ENCODE assay signal across 18 mouse cellular contexts in the genomic region with DNA sequence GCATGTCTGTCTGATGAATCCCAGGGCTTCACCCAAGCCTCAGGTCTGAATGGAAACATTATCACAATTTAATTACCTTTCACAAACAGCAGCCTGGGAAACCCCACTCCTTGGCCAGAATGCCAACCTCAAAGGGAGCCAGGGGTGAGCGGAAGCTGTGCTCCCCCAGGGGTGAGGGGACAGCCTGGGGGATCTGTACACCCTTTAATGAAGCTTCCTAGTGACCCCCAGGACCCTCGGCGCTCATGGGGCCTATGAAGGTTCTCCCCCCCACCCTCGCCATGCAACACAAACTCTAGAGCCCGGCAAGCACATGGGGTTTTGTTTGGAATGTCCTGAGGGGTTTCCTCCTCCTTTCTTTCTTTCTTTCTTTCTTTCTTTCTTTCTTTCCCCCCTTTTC.
DNase-seq lines count a peak whose midpoint lies in the region; ATAC-seq lines count a peak whose summit lies in the region.
"Had no signal": no experiment of that assay in that cellular context is flagged by ENCODE, and none has a peak within 500 bp of the region (broad histone marks: within the 10 kb centered on the region; RNA-seq: fewer than 3 reads in every experiment).

No protein-coding gene starts in this region.

- peak; percentile 22; the same call in 1 of the 2 replicates for ATAC-seq in forebrain, embryonic 13.5 days
- ATAC-seq in forebrain, embryonic 12.5 days (ENCODE audit: low FRiP score): no peak
- ATAC-seq in hindbrain, embryonic 13.5 days (ENCODE audit: low FRiP score): peak; percentile 44
- ATAC-seq in midbrain, embryonic 15.5 days (replicated peaks): 0 out of 2 replicates have a peak, but pooled peaks have one; percentile 15
- ATAC-seq: liver, embryonic 12.5 days; Patski had no signal

- H3K36me3 ChIP-seq in forebrain, embryonic 13.5 days (ENCODE audit: poor library complexity, severe bottlenecking): no peaks in the 10 kb centered on the region
- H3K36me3 ChIP-seq in forebrain, embryonic 12.5 days (replicated peaks): no peaks in the 10 kb centered on the region
- no peaks in the 10 kb centered on the region for H3K36me3 ChIP-seq in hindbrain, embryonic 13.5 days
- no peaks in the 10 kb centered on the region for H3K36me3 ChIP-seq in midbrain, embryonic 15.5 days (replicated peaks)
- H3K36me3 ChIP-seq: liver, embryonic 12.5 days; stomach, embryonic 15.5 days had no signal

- no peak overlapping the region for H3K4me3 ChIP-seq in forebrain, embryonic 13.5 days
- H3K4me3 ChIP-seq in forebrain, embryonic 12.5 days (replicated peaks): no peak overlapping the region
- no peak overlapping the region for H3K4me3 ChIP-seq in hindbrain, embryonic 13.5 days
- H3K4me3 ChIP-seq in midbrain, embryonic 15.5 days: no peak overlapping the region
- H3K4me3 ChIP-seq: layer of hippocampus, adult 2 months; liver, embryonic 12.5 days; stomach, embryonic 15.5 days had no signal

- peaks cover 22% of the 10 kb centered on the region for H3K4me1 ChIP-seq in forebrain, embryonic 13.5 days
- 0 out of 2 replicates have a peak, but pooled peaks cover 7% of the 10 kb centered on the region for H3K4me1 ChIP-seq in forebrain, embryonic 12.5 days
- peaks cover 5% of the 10 kb centered on the region for H3K4me1 ChIP-seq in hindbrain, embryonic 13.5 days (replicated peaks)
- no peaks in the 10 kb centered on the region; the same call in 1 of the 2 replicates for H3K4me1 ChIP-seq in midbrain, embryonic 15.5 days
- H3K4me1 ChIP-seq: liver, embryonic 12.5 days; stomach, embryonic 15.5 days had no signal

- 69% methylated on average over 5 of the region's 5 CpGs for WGBS in forebrain, embryonic 13.5 days
- 73% methylated on average over 5 of the region's 5 CpGs for WGBS in forebrain, embryonic 12.5 days
- WGBS in hindbrain, embryonic 13.5 days: 53% methylated on average over 5 of the region's 5 CpGs
- WGBS in midbrain, embryonic 15.5 days: 63% methylated on average over 5 of the region's 5 CpGs

- H3K27ac ChIP-seq in forebrain, embryonic 13.5 days: peak overlapping the region; percentile 80
- no peak overlapping the region for H3K27ac ChIP-seq in forebrain, embryonic 12.5 days
- H3K27ac ChIP-seq in hindbrain, embryonic 13.5 days: peak overlapping the region; percentile 72
- H3K27ac ChIP-seq in midbrain, embryonic 15.5 days: 0 out of 2 replicates have a peak overlapping the region, but pooled peaks have one; percentile 26
- H3K27ac ChIP-seq: layer of hippocampus, adult 2 months; liver, embryonic 12.5 days; stomach, embryonic 15.5 days had no signal

- H3K4me2 ChIP-seq in forebrain, embryonic 13.5 days: no peak overlapping the region
- no peak overlapping the region for H3K4me2 ChIP-seq in forebrain, embryonic 12.5 days
- no peak overlapping the region for H3K4me2 ChIP-seq in hindbrain, embryonic 13.5 days
- H3K4me2 ChIP-seq in midbrain, embryonic 15.5 days: no peak overlapping the region
- H3K4me2 ChIP-seq: liver, embryonic 12.5 days; stomach, embryonic 15.5 days had no signal

- no peak overlapping the region for H3K9ac ChIP-seq in forebrain, embryonic 13.5 days
- no peak overlapping the region for H3K9ac ChIP-seq in forebrain, embryonic 12.5 days
- no peak overlapping the region for H3K9ac ChIP-seq in hindbrain, embryonic 13.5 days
- no peak overlapping the region for H3K9ac ChIP-seq in midbrain, embryonic 15.5 days
- H3K9ac ChIP-seq: liver, embryonic 12.5 days; stomach, embryonic 15.5 days had no signal

- peak; percentile 13 for DNase-seq in Muller cell, postnatal 12 days (ENCODE audit: inconsistent ontology term)
- DNase-seq in thymus, postnatal 36 days: no peak
- no peak for DNase-seq in embryo, embryonic 9.5 days (ENCODE audit: extremely low spot score)
- DNase-seq in ovary, adult 18-20 months (ENCODE audit: low spot score): no peak
- DNase-seq: adrenal gland, adult 8-10 months; cerebellum, adult 11 months; kidney, adult 2 months; kidney, postnatal 14 days; lung, adult 2 months; thymus, adult 18-20 months had no signal

- no peaks in the 10 kb centered on the region for H3K27me3 ChIP-seq in forebrain, embryonic 13.5 days
- no peaks in the 10 kb centered on the region for H3K27me3 ChIP-seq in forebrain, embryonic 12.5 days
- H3K27me3 ChIP-seq in hindbrain, embryonic 13.5 days: no peaks in the 10 kb centered on the region
- H3K27me3 ChIP-seq in midbrain, embryonic 15.5 days (replicated peaks): no peaks in the 10 kb centered on the region
- H3K27me3 ChIP-seq: liver, embryonic 12.5 days; Patski; stomach, embryonic 15.5 days had no signal

- H3K9me3 ChIP-seq in forebrain, embryonic 13.5 days (replicated peaks): no peaks in the 10 kb centered on the region
- no peaks in the 10 kb centered on the region for H3K9me3 ChIP-seq in forebrain, embryonic 12.5 days
- no peaks in the 10 kb centered on the region for H3K9me3 ChIP-seq in hindbrain, embryonic 13.5 days
- no peaks in the 10 kb centered on the region for H3K9me3 ChIP-seq in midbrain, embryonic 15.5 days
- H3K9me3 ChIP-seq: liver, embryonic 12.5 days; stomach, embryonic 15.5 days had no signal
